Mouse (Mus musculus) hindbrain, embryonic 16.5 days (tissue): ENCODE results near the gene Gm11444. TPM values are rescaled to one million over a fixed set of nuclear protein-coding genes. Genes with fewer than 3 reads are reported as not detected.

Source experiments
- ATAC-seq: fragments of 200-750 bp; cut with Nextera tagmentation; 2 replicates; pipeline ENCODE4 v1.8.0; 2017; ENCODE audit warnings: moderate TSS enrichment, moderate library complexity
- H3K27ac ChIP-seq: fragments of 300-500 bp; sonication (generic); 2 replicates; pipeline ENCODE4 v1.5.1; 2014; ENCODE audit warnings: low read depth, mild to moderate bottlenecking, control low read depth, low read length, moderate library complexity
- H3K27me3 ChIP-seq: fragments of 300-500 bp; sonication (generic); replicated peaks from 2 replicates; pipeline ENCODE4 v1.6.1; 2014; ENCODE audit warnings: low read length; ENCODE audit not compliant: control insufficient read depth, insufficient read depth
- H3K36me3 ChIP-seq: fragments of 300-500 bp; sonication (generic); 2 replicates; pipeline ENCODE4 v1.6.1; 2014; ENCODE audit warnings: mild to moderate bottlenecking, low read length, moderate library complexity, mixed read lengths; ENCODE audit not compliant: control insufficient read depth, insufficient read depth
- H3K4me1 ChIP-seq: fragments of 300-500 bp; sonication (generic); 2 replicates; pipeline ENCODE4 v1.6.1; 2014; ENCODE audit warnings: low read depth, low read length; ENCODE audit not compliant: control insufficient read depth, insufficient read depth
- H3K4me2 ChIP-seq: fragments of 300-500 bp; sonication (generic); 2 replicates; pipeline ENCODE4 v1.6.1; 2014; ENCODE audit warnings: mild to moderate bottlenecking, low read length, control low read depth, moderate library complexity
- H3K4me3 ChIP-seq: fragments of 300-500 bp; sonication (generic); 2 replicates; pipeline ENCODE4 v1.5.1; 2014; ENCODE audit warnings: mild to moderate bottlenecking, low read length, control low read depth, moderate library complexity
- H3K9ac ChIP-seq: fragments of 300-500 bp; sonication (generic); 2 replicates; pipeline ENCODE4 v1.6.1; 2014; ENCODE audit warnings: low read depth, mild to moderate bottlenecking, control low read depth, low read length, moderate library complexity
- H3K9me3 ChIP-seq: fragments of 300-500 bp; sonication (generic); 2 replicates; pipeline ENCODE4 v1.6.1; 2014; ENCODE audit warnings: mild to moderate bottlenecking, low read length, moderate library complexity; ENCODE audit not compliant: control insufficient read depth
- WGBS: fragments of 180-500 bp; shearing (Covaris S2); extraction: QIAGEN DNeasy Blood & Tissue Kit; methylation state at CpG from one replicate; pipeline ENCODE4 v1.1.7; 2014; 5-methylcytosine and 5-hydroxymethylcytosine counted together
- polyA plus RNA-seq: library from polyadenylated mRNA; unstranded; fragments of >200 nt; fragmentation: Nextera tagmentation; extraction: Ambion mirVana; gene quantifications from 2 replicates; pipeline ENCODE4 v1.2.1, GENCODE M21; 2015

The Gm11444 gene
- not detected in 2 replicates for polyA plus RNA-seq

GRCm38 (mm10) chr11:85850233-85850632 lies at the start of gene Gm11444:
Gene Gm11444, minus strand, starts transcription at chr11:85850333.
- Histone ChIP-seq H3K36me3 (no peaks in the 10 kb centered on the region), H3K4me3 (peak within 1 kb of the TSS; percentile 23; the same call in 1 of the 2 replicates), H3K4me2 (peak within 1 kb of the TSS; percentile 55), H3K9ac (no peak within 1 kb of the TSS), H3K9me3 (no peaks in the 10 kb centered on the region), H3K4me1 (no peaks in the 10 kb centered on the region), H3K27me3 (peaks cover 23% of the 10 kb centered on the region), H3K27ac (no peak within 1 kb of the TSS)
- WGBS, result 79% methylated on average over 6 of the region's 6 CpGs
- no peak for ATAC-seq

GRCm38 (mm10) chr11:85896335-85896985 lies 46.3 kb upstream of the Gm11444 start:
- Histone ChIP-seq H3K4me1 (peaks cover 3% of the 10 kb centered on the region; the same call in 1 of the 2 replicates), H3K27ac (no peak overlapping the region), H3K27me3 (peaks cover 62% of the 10 kb centered on the region), H3K36me3 (no peaks in the 10 kb centered on the region), H3K4me2 (no peak overlapping the region), H3K4me3 (no peak overlapping the region), H3K9me3 (no peaks in the 10 kb centered on the region), H3K9ac (no peak overlapping the region)
- 36% methylated on average over 11 of the region's 13 CpGs for WGBS
- no peak for ATAC-seq

DNA sequence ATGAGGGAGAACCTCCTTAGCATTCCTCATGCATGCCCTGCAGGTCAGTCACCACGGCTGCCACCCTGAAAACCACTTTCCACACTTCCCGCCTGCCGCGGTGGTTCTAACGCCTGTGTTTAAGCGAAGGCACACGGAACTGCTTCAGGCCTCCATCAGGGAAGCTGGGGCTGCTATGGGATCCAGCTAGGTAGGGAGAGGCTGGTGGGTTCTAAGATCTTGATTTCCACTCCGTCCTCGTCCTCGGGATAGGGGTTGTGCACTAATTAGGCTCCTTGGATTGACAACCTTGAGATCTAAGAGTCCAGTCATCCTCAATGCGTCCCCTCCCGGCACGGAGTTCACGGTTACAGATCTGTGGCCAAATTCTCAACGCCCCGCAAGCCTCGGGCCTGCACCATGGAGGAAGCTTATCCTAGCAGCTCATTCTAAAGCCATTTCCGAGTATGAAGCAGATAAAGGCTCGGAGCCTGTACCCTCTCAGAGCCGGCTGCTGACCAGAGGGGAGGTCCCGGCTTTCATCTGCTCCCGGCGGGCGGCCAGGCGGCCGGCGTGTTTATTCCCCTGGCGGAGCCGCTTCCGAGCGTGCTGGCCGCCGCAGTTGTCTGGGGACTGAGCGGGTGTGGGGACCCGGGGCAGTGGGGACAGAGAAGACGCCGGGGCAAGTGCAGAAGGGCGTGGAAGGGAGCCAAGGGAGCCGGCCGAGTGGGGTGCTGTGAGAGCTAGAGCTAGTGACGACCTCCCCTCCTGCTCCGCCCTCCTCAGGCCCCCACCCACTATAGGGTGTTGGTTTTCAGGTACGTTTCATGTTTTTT lies 44.8 kb upstream of the Gm11444 start:
- Histone ChIP-seq H3K9ac (peak overlapping the region; percentile 25; the same call in 1 of the 2 replicates), H3K9me3 (no peaks in the 10 kb centered on the region), H3K27ac (no peak overlapping the region), H3K4me2 (peak overlapping the region; percentile 49), H3K36me3 (no peaks in the 10 kb centered on the region), H3K4me3 (peak overlapping the region; percentile 27), H3K4me1 (peaks cover 3% of the 10 kb centered on the region; the same call in 1 of the 2 replicates), H3K27me3 (peaks cover 71% of the 10 kb centered on the region)
- ATAC-seq, result no peak
- WGBS, result 1% methylated on average over 43 of the region's 43 CpGs

DNA sequence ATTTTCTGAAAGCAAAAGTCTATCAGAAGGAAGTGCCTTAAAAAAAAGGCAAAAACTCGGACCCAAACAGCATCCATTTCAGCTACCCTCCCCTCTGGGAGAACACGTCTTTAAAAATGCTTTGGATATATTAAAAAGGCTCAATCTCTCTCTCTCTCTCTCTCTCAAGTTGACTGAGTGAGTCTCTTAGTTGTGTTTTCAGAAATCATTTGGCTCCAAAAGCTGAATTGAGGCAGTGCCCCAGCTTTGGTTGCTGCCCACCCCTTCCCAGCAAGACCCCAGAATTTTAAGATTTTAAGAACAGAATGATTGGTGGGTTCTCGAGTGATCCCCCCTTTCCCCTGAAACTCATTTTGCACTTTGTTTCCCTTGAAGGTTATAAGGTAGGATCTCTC lies 44.0 kb upstream of the Gm11444 start:
- H3K4me1 ChIP-seq, result peaks cover 3% of the 10 kb centered on the region; the same call in 1 of the 2 replicates
- H3K4me3 ChIP-seq, result no peak overlapping the region
- no peak for ATAC-seq

GRCm38 (mm10) chr11:85893400-85894135 lies 43.4 kb upstream of the Gm11444 start:
- Histone ChIP-seq H3K27me3 (peaks cover 79% of the 10 kb centered on the region), H3K4me3 (no peak overlapping the region), H3K9me3 (no peaks in the 10 kb centered on the region), H3K4me1 (peaks cover 3% of the 10 kb centered on the region; the same call in 1 of the 2 replicates), H3K36me3 (no peaks in the 10 kb centered on the region), H3K9ac (no peak overlapping the region), H3K27ac (no peak overlapping the region), H3K4me2 (no peak overlapping the region)
- no peak for ATAC-seq
- 4% methylated on average over 13 of the region's 13 CpGs for WGBS

More for the DNA sequence above, 44.0 kb upstream of the Gm11444 start:
- Histone ChIP-seq H3K27me3 (peaks cover 75% of the 10 kb centered on the region), H3K9ac (no peak overlapping the region), H3K4me2 (no peak overlapping the region), H3K36me3 (no peaks in the 10 kb centered on the region), H3K27ac (no peak overlapping the region), H3K9me3 (no peaks in the 10 kb centered on the region)
- WGBS, result 10% methylated on average over 3 of the region's 3 CpGs

DNA sequence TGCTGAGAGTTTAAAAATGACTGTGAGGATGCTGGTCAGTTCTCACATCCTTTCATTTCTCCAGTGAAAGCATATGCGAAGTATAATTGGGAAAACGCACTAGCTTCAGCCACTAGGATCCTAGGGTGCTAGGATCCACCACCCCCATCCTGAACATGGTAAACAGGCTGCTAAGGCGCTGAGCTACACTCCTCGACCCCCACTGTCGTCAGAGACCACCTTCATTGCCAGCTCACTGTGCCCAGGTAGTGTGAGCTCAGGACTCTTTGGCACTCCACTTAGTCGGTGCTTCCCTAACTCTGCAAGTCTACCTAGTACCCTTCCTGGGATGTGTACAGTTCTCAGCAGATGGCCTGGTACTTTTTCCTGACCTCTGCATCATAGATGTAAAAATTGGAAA lies 42.6 kb upstream of the Gm11444 start:
- Histone ChIP-seq H3K27ac (no peak overlapping the region), H3K4me2 (no peak overlapping the region), H3K9ac (no peak overlapping the region), H3K4me3 (no peak overlapping the region), H3K27me3 (peaks cover 74% of the 10 kb centered on the region), H3K36me3 (no peaks in the 10 kb centered on the region), H3K4me1 (peaks cover 3% of the 10 kb centered on the region; the same call in 1 of the 2 replicates), H3K9me3 (no peaks in the 10 kb centered on the region)
- ATAC-seq, result no peak
- 5% methylated on average over 6 of the region's 6 CpGs for WGBS

DNA sequence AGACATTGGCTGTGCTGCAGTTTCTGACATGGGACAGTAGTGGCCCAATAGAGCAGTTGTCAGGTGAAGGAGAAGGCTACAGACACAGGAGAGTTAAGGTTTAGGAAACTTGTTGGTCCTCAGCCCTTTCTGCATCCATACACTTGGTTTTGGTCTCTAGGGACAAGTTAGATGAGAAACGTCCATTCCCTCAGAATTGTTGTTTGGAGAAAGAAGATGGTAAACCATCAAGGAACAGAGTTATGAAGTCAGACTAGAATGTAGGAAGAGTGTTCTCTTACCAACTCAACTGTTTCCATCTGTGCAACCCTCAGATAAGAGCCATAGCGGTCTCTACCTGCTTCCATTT lies 41.5 kb upstream of the Gm11444 start:
- Histone ChIP-seq H3K9me3 (no peaks in the 10 kb centered on the region), H3K27ac (no peak overlapping the region), H3K4me3 (no peak overlapping the region), H3K4me2 (no peak overlapping the region), H3K9ac (no peak overlapping the region), H3K27me3 (peaks cover 64% of the 10 kb centered on the region), H3K36me3 (no peaks in the 10 kb centered on the region), H3K4me1 (peaks cover 3% of the 10 kb centered on the region; the same call in 1 of the 2 replicates)
- no peak for ATAC-seq
- whole genome bisulfite sequencing, result 9% methylated on average over 2 of the region's 2 CpGs

GRCm38 (mm10) chr11:85891010-85891691 lies 41.0 kb upstream of the Gm11444 start:
- WGBS, result under 1% methylated on average over 13 of the region's 13 CpGs
- peaks cover 3% of the 10 kb centered on the region; the same call in 1 of the 2 replicates for H3K4me1 ChIP-seq
- no peaks in the 10 kb centered on the region for H3K36me3 ChIP-seq
- H3K4me2 ChIP-seq, result no peak overlapping the region
- H3K9me3 ChIP-seq, result no peaks in the 10 kb centered on the region
- H3K27ac ChIP-seq, result no peak overlapping the region
- peaks cover 65% of the 10 kb centered on the region for H3K27me3 ChIP-seq
- H3K4me3 ChIP-seq, result no peak overlapping the region
- no peak for ATAC-seq
- no peak overlapping the region for H3K9ac ChIP-seq
